Mouse (Mus musculus) heart, embryonic 13.5 days (tissue): ENCODE results near the gene Ppm1e. TPM values are rescaled to one million over a fixed set of nuclear protein-coding genes. Genes with fewer than 3 reads are reported as not detected.

Experiments
- ATAC-seq: fragments of 200-750 bp; cut with Nextera tagmentation; 2 replicates; pipeline ENCODE4 v1.8.0; 2017; ENCODE audit warnings: moderate TSS enrichment; ENCODE audit not compliant: insufficient number of reproducible peaks, low FRiP score, low TSS enrichment; ENCODE audit errors: extremely low read depth
- H3K27ac ChIP-seq: fragments of 300-500 bp; sonication (generic); replicated peaks from 2 replicates; pipeline ENCODE4 v1.5.1; 2015; ENCODE audit warnings: moderate library complexity, mild to moderate bottlenecking, inconsistent platforms
- H3K27me3 ChIP-seq: fragments of 300-500 bp; sonication (generic); replicated peaks from 2 replicates; pipeline ENCODE4 v1.6.1; 2015; ENCODE audit warnings: mild to moderate bottlenecking, inconsistent platforms
- H3K36me3 ChIP-seq: fragments of 300-500 bp; sonication (generic); 2 replicates; pipeline ENCODE4 v1.6.1; 2015; ENCODE audit warnings: mild to moderate bottlenecking, inconsistent platforms
- H3K4me1 ChIP-seq: fragments of 300-500 bp; sonication (generic); 2 replicates; pipeline ENCODE4 v1.6.1; 2015; ENCODE audit warnings: inconsistent platforms
- H3K4me2 ChIP-seq: fragments of 300-500 bp; sonication (generic); 2 replicates; pipeline ENCODE4 v1.6.1; 2015; ENCODE audit warnings: inconsistent platforms, mild to moderate bottlenecking, moderate library complexity
- H3K4me3 ChIP-seq: fragments of 300-500 bp; sonication (generic); 2 replicates; pipeline ENCODE4 v1.5.1; 2015; ENCODE audit warnings: moderate library complexity, mild to moderate bottlenecking, inconsistent platforms
- H3K9ac ChIP-seq: fragments of 300-500 bp; sonication (generic); 2 replicates; pipeline ENCODE4 v1.6.1; 2015; ENCODE audit warnings: inconsistent platforms, mild to moderate bottlenecking, moderate library complexity
- H3K9me3 ChIP-seq: fragments of 300-500 bp; sonication (generic); 2 replicates; pipeline ENCODE4 v1.6.1; 2016; ENCODE audit warnings: inconsistent platforms
- WGBS: fragments of 180-500 bp; shearing (Covaris S2); methylation state at CpG from one replicate; pipeline ENCODE4 v1.1.7; 2015; ENCODE audit warnings: mixed read lengths; 5-methylcytosine and 5-hydroxymethylcytosine counted together
- polyA plus RNA-seq: library from polyadenylated mRNA; unstranded; fragments of >200 nt; fragmentation: Nextera tagmentation; extraction: Ambion mirVana; gene quantifications from 2 replicates; pipeline ENCODE4 v1.2.1, GENCODE M21; 2015

Gene Ppm1e
- polyA plus RNA-seq, 1 experiment from 2014 or later, result 3.4 TPM

- Histone ChIP-seq H3K4me2 (no peak overlapping the region), H3K27me3 (no peaks in the 10 kb centered on the region), H3K4me1 (no peaks in the 10 kb centered on the region), H3K9me3 (no peaks in the 10 kb centered on the region), H3K36me3 (peaks cover 43% of the 10 kb centered on the region), H3K9ac (no peak overlapping the region), H3K4me3 (no peak overlapping the region), H3K27ac (no peak overlapping the region)
- 64% methylated on average over 5 of the region's 5 CpGs for WGBS
- no peak for ATAC-seq
Observed at GRCm38 (mm10) chr11:87227056-87227455, 131.8 kb downstream of the Ppm1e start.

GRCm38 (mm10) chr11:87222686-87223085 is 136.1 kb downstream of the Ppm1e start:
- peaks cover 50% of the 10 kb centered on the region for H3K36me3 ChIP-seq
- no peak overlapping the region for H3K4me3 ChIP-seq
- H3K27me3 ChIP-seq, result no peaks in the 10 kb centered on the region
- ATAC-seq, result no peak
- no peaks in the 10 kb centered on the region for H3K9me3 ChIP-seq
- no peak overlapping the region for H3K4me2 ChIP-seq
- no peak overlapping the region for H3K27ac ChIP-seq
- no peak overlapping the region for H3K9ac ChIP-seq
- no peaks in the 10 kb centered on the region for H3K4me1 ChIP-seq
- WGBS, result 87% methylated on average over 3 of the region's 3 CpGs

- no peak overlapping the region for H3K4me3 ChIP-seq
Observed at GRCm38 (mm10) chr11:87212313-87212712, 146.5 kb downstream of the Ppm1e start.

More at GRCm38 (mm10) chr11:87212313-87212712, 146.5 kb downstream of the Ppm1e start:
- H3K4me1 ChIP-seq, result no peaks in the 10 kb centered on the region
- H3K4me2 ChIP-seq, result no peak overlapping the region
- H3K27me3 ChIP-seq, result no peaks in the 10 kb centered on the region
- WGBS, result 66% methylated on average over 5 of the region's 5 CpGs
- ATAC-seq, result no peak
- H3K27ac ChIP-seq, result no peak overlapping the region
- H3K36me3 ChIP-seq, result peaks cover 27% of the 10 kb centered on the region
- no peaks in the 10 kb centered on the region for H3K9me3 ChIP-seq
- H3K9ac ChIP-seq, result no peak overlapping the region

Other genes with a start within 250 kb of the Ppm1e start
- 56.8 and 63.4 TPM in 2 replicates for gene Ska2, start 249.8 kb downstream of the Ppm1e start, polyA plus RNA-seq
- 17.1 and 18.1 TPM in 2 replicates for gene Trim37, start 231.9 kb downstream of the Ppm1e start, polyA plus RNA-seq
- 9.7 and 9.9 TPM in 2 replicates for gene Rad51c, start 45.9 kb upstream of the Ppm1e start, polyA plus RNA-seq
- gene Tex14, start 46.0 kb upstream of the Ppm1e start, polyA plus RNA-seq, result 0.28 and 0.47 TPM in 2 replicates
- gene Gm11492, start 207.6 kb upstream of the Ppm1e start, polyA plus RNA-seq, result not detected in 2 replicates
- 15.3 and 18.5 TPM in 2 replicates for gene Sept4, start 209.9 kb upstream of the Ppm1e start, polyA plus RNA-seq
- 14.1 and 14.7 TPM in 2 replicates for gene Mtmr4, start 233.1 kb upstream of the Ppm1e start, polyA plus RNA-seq